Mouse (Mus musculus) T-helper 1 cell (primary cell): Measurements from ENCODE around the gene Fkbp14.

Experiments
- in situ Hi-C: fragments of 300-600 bp; cut with MboI, MseI; formaldehyde crosslinking; loops from one replicate; pipeline ENCODE4 v1.15.1; 2025; ENCODE audit warnings: high pct_unique_total_duplicates

Gene Fkbp14

DNA sequence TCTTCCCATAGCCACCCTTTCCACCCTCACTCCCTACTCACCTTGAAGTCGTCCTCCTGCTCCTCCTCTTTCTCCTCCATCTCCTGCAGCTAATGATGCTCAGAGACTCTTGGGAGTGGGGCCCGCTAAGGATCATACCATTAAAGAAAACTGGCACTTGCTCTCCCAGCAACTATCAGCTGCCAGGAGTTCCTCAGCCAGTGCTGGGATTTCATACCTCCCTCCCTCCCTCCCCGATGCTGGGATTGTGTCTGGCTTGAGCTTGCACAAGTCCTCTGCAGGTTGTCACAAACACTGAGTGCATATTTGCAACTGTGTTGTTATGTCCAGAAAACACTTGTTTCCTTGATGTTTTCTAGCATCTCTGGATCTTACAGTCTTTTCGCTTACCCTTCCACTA is at the start of gene Fkbp14:
Gene Fkbp14 (minus strand): TSS at position 101 of the 400 bp plus-strand sequence.
- in situ Hi-C loops = no loop called here

DNA sequence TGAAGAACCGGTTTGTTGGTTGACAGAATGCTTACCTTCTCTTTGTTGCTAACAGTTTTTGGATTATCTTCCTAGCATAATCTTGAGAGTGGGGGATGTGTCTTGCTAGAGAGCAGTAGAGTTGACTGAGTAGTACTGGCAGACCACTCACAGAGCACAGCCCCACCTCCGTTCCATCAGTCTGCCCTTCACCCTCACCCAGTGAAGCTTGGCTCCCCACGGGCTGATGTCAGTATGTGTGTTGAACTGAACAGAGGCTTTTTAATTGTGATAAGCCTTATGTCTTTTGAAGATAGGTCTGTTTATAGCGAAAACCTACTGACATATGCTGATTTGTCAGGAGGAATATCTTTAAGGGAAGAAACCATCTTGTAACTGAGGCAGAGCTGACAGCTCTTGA is 46.1 kb upstream of the Fkbp14 start:
- in situ Hi-C loops = no loop called here

DNA sequence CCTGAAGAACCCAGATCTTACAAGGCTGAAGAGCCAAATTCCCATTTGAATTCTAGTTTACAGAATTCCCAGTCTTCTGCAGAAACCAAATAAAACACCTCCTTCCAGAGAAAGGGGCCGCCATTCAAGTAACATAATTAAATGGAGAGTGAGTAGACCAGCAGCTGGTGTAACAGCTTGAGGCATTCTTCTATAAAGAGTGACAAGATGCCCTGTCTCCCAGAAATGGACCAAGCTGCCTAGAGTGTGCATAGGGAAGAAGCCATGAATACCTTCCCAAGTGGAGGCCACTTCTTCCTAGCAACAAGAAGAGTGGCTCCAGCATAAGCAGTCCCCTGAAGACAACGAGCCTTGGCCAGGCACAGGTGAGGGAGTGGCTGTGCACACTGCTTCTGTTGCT is 44.8 kb upstream of the Fkbp14 start:
- in situ Hi-C loops = no loop called here

DNA sequence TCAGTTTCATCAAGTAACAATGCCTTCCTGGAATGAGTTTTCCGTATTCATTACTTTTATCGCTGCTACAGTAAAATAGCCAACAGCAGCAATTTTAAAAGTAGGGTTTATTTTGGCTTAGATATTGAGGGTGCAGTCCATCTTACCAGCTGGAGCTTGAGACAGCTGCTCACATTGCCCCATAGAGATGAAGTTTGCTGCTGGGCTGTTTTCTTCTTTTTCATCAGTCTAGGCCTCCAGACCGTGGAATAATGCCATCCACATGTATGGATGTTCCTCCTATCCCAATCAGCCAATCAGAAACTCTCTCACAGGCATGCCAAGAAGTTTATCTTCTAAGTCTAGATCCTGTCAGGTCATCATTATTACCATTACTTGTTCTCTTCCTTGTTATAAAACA is 42.8 kb upstream of the Fkbp14 start:
- in situ Hi-C loops = no loop called here

GRCm38 (mm10) chr6:54631462-54631861 is 34.4 kb upstream of the Fkbp14 start:
- in situ Hi-C loops = no loop called here

GRCm38 (mm10) chr6:54629734-54630133 is 32.6 kb upstream of the Fkbp14 start:
- in situ Hi-C loops = no loop called here

GRCm38 (mm10) chr6:54628381-54628780 is 31.3 kb upstream of the Fkbp14 start:
- in situ Hi-C loops = no loop called here

GRCm38 (mm10) chr6:54620357-54620756 is 23.2 kb upstream of the Fkbp14 start:
- in situ Hi-C loops = no loop called here

GRCm38 (mm10) chr6:54619530-54619929 is 22.4 kb upstream of the Fkbp14 start:
- in situ Hi-C loops = no loop called here

DNA sequence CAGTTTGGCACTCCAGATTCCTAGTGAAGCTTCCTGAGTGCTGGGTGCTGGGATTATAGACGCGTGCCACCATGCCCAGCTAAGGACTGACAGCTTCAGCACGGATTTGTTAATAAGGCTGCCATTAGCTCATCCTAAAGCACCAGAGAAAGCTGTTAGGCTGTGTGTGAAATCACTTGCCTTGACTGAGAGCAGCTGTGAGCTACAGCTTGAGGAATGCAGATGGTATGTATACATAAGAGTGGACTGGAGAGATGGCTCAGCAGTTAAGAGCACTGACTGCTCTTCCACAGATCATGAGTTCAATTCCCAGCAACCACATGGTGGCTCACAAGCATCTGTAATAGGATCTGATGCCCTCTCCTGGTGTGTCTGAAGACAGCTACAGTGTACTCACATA is 20.3 kb upstream of the Fkbp14 start:
- in situ Hi-C loops = no loop called here

GRCm38 (mm10) chr6:54606241-54606640 is 9.1 kb upstream of the Fkbp14 start:
- in situ Hi-C loops = no loop called here

DNA sequence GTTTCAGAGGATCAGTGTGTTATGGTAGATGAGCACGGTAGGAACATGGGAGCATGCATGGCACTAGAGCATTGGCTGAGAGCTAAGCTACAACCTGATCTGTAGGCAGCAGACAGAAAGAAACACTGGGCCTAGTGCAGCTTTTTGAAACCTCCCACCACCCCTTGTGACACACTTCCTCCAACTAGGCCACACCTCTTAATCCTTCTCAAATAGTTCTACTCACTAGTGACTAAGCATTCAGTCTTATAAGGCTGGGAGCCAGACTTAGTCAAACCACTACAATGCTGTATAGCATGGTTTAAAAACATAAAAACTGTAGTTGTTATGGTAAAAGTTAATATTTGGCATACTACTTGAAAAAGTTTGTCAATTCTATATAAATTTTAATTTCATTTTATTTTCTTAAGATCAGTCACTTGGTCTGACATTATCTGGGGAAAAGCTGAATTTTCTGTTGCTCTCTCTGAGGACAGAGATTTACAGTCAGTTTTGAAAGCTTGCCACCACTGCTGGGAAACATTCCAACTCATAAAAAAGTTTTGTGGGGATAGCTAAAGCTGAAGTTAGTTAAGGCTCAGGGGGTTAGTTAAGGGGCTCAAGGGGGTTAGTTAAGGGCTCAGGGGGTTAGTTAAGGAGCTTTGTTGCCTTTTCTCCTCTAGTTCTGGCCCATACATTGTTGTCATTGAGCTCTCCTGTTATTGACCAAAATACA is 7.0 kb upstream of the Fkbp14 start:
- in situ Hi-C loops = no loop called here

GRCm38 (mm10) chr6:54602891-54603290 is 5.8 kb upstream of the Fkbp14 start:
- in situ Hi-C loops = no loop called here

GRCm38 (mm10) chr6:54600681-54601347 is 3.7 kb upstream of the Fkbp14 start:
- in situ Hi-C loops = no loop called here

GRCm38 (mm10) chr6:54597711-54598110 is 603 bp upstream of the Fkbp14 start:
- in situ Hi-C loops = no loop called here

GRCm38 (mm10) chr6:54595330-54595878 is 1.7 kb downstream of the Fkbp14 start:
- in situ Hi-C loops = no loop called here

DNA sequence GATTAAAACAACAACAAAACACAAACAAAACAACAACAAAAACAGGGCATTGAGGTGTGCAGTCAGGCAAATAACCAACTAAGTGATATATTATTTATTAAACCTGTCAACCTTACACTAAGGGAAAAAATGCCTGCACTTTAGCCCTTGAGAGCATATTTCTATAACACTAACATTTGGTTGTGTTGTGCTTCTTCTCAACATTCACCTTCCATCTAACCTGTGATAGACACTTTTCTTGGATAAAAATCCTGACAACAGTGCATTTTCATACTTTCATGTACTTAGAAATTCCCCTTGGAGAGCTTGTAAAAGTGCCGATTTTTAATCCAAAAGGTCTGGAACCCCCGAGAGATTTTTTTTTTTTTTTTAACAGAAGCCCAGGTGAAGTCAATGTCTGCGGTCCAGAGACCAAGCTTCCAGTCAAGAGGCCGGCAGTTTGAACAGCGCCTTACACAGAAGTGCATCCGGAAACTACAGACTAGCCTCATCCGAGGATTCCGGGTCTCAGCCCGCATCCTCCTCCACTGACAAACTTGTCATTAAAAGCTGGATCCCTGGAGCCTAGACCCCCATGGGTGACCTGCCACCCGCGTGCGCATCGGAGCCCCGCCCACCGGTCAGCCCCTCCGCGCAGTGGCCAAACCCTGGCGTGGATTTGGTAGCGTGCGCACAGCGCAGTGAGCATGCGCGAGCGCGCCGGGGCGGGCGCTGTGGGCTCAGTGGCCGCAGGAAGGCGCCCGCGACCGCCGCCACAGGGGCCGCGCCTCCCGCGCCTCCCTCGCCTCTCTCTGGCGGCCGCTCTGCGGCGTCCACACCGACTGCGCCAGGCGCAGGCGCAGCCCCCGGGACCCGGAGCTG is 2.4 kb downstream of the Fkbp14 start, which contains the start of gene Plekha8:
Gene Plekha8 (plus strand): TSS at position 643 of the 861 bp plus-strand sequence.
- in situ Hi-C loops = no loop called here

DNA sequence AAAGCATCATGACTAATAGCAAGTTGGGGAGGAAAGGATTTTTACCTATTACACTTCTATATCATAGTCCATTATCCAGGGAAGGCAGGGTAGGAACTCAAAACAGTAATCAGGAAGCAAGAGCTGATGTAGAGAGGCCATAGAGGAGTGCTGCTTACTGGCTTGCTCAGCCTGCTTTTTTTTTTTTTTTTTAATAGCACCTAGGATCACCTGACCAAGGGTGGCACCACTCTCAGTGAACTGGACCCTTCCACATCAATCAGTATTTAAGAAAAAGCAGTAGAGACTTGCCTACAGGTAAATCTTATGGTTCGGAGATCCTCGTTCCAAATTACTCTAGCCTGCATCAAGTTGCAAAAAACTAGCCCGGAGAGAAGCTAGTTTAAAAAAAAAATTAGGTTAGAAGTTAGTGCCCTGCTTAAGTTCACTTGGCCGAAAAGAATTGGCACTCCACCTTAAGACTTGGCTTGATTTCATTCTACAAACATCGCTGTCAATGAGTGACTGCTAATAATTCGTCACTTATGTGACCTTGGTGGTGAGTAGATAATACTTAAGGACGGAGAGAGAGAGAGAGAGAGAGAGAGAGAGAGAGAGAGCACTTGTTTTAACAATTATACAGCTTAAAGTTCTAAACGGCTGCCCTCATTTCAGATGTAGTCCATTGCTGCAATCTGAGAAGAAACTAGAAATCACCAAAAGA is 3.2 kb downstream of the Fkbp14 start:
- in situ Hi-C loops = no loop called here

DNA sequence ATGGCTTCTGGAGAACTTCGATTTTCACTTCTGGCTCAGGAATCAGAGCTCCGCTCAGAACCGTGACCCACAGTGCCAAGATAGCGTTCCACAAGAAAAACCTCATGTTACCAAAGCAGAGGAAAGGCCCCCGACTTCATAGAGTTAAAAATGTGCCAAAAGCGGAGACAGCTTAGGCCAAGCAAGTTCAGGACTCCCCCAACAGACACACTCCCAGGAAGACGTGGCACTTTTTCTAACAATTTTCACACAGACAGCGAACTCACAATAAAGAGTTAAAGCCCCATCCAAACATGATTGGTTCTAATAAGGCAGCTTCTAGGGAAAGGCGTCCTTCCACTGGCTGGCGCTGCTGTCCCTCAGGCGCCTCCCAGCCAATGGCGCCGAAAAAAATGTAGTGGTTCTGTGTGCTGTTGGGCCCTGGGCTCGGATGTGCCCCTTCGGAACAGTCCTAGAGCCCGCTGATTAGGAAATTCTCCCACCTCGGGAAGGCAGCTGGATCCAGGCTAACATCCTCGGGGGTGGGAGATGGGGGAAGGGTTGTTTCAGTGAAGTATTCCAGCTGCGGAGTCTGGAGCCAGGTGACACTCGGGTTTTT is 4.1 kb downstream of the Fkbp14 start:
- in situ Hi-C loops = no loop called here

GRCm38 (mm10) chr6:54591778-54592177 is 5.3 kb downstream of the Fkbp14 start:
- in situ Hi-C loops = no loop called here

DNA sequence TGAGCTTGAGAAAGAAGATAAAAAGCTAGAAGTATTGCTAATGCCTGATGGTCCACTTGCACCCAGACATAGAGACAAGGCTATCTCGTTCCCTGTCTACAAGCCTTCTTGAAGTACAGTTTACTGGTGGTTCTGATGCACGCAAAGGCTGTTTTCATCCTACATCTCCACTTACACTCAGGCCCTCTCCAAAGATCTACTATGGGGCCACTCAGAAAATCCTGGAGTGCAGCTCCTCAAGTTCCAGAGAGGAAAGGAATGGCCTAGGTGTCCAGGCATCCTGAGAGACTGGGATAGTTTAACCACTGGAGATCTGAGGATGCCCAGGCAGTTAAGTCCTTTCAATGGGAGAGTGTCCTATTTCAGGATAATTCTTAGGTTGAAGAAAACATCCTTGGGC is 6.4 kb downstream of the Fkbp14 start:
- in situ Hi-C loops = no loop called here
